Mouse (Mus musculus): ENCODE results near the gene Togaram2.

Gene Togaram2

GRCm38 (mm10) chr17:71683281-71683680 is 10.2 kb downstream of the Togaram2 start:
- DNase-seq: no peak

DNA sequence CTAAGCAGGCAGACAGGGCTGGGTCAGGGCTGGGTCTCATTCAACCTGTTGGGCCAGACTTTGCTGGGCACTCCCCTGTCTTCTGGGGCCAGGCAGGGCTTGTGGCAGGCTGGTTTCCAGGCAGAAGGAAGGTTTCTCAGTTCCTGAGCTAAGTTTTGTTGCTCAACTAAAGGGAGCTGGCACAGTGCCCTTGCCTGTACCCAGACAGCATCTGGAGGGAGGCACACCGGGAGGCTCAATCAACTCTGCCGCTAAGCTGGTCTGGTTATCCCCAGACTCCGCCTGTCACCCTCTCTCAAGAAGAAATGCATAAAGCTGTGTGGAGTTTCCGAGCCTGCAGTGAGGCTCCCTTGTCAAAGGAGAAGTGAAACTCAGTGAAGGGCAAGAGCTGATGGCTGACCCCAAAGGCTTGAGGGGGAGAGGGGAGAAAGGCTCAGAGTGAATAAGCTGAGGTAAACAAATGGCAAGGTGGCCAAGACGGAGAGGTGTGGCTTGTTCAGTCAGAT is 11.1 kb downstream of the Togaram2 start:
- DNase-seq: peak; percentile 39 to 42

DNA sequence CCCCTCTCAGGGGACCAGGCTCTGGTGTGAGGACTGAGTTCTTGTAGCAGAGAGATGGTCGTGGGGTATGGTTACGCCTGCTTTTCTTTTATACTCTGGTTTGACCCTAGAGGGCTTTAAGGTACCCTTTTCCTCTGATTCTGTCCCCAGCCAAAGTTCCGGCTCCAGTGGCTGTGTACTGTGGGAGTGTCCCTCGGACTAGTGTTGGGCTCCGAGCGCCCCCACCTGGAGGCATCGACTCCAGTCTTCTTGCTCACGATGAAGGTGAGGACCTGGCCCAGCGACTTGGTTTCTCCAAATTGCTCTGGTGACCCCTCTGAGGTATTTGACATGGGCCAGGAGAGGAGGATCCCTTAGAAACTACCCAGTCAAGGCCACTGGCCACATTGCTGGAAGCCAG is 14.4 kb downstream of the Togaram2 start:
- no peak for DNase-seq

GRCm38 (mm10) chr17:71689903-71690302 is 16.8 kb downstream of the Togaram2 start:
- DNase-seq: no peak

DNA sequence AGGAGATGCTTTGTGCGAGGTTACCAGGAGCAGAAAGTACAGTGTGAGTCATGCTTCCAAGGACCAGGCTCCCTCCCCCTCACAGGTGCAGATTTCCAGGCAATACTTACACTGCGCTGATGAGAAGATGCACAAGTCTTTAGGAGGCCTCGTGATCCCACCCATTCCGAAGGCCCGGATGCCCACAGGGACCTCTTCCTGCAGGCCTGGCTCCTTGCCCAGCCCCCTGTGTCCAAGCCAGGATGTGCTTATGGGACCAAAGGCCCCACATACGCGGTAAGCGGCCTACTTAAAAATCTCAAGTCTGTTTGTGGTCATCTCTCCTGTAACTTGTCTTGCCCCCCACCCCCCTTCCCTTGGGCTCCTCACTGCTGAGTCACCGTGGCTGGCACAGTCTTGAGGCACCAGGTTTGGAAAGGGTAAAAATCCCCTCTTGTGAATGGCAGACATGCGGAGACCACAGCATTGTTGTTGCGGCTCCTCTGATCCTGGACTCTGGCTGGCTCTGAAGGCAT is 18.4 kb downstream of the Togaram2 start:
- DNase-seq: no peak

GRCm38 (mm10) chr17:71693313-71693712 is 20.3 kb downstream of the Togaram2 start:
- no peak for DNase-seq

DNA sequence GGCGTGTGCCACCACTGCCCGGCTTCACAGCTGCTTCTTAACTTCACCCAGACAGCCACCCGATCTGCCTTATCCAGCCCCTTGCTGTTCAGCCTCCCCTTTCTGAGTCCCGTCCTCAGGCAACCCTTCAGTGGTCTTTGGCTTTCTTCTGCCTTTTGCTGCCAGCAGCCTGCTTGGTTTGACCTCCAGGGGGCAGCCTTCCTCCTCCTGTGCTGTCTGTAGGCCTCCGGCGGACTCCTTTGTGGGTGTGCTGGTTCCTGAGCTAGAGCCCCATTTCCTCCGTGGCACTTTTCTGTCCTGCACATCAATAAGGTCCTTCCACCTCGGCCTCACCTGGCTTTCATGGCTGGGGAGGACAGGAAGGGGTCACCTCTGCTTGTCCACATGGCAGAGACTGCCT is 20.7 kb downstream of the Togaram2 start:
- peak in 1 of 2 experiments; percentile 21 for DNase-seq

DNA sequence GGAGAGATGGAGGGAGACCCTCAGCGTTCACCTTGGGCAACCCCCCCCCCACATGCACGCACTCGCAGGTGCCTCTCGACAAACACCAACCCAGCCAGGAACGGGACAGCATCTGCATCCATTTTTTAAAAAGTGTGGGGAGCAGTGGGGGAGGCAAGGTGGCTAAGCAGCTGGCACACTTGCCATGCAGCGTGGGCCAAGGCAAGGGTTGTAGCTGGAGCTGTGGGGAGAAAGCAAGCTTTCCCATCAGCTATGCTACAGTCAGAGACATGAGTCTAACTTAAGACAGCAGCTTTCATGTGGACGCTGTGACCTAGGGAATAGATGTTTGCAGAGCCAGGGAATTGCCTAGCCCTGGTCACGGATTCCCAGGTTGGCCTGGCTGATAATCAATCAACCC is 22.1 kb downstream of the Togaram2 start:
- no peak for DNase-seq

- no peak for DNase-seq
Observed at GRCm38 (mm10) chr17:71695716-71696315, 22.8 kb downstream of the Togaram2 start.

- no peak for DNase-seq
Observed at GRCm38 (mm10) chr17:71696396-71696795, 23.3 kb downstream of the Togaram2 start.

GRCm38 (mm10) chr17:71697896-71698618 is 25.0 kb downstream of the Togaram2 start:
- DNase-seq: no peak

GRCm38 (mm10) chr17:71698619-71698956 is 25.5 kb downstream of the Togaram2 start:
- DNase-seq: no peak

- DNase-seq: no peak
Observed at GRCm38 (mm10) chr17:71705113-71705512, 32.1 kb downstream of the Togaram2 start.

DNA sequence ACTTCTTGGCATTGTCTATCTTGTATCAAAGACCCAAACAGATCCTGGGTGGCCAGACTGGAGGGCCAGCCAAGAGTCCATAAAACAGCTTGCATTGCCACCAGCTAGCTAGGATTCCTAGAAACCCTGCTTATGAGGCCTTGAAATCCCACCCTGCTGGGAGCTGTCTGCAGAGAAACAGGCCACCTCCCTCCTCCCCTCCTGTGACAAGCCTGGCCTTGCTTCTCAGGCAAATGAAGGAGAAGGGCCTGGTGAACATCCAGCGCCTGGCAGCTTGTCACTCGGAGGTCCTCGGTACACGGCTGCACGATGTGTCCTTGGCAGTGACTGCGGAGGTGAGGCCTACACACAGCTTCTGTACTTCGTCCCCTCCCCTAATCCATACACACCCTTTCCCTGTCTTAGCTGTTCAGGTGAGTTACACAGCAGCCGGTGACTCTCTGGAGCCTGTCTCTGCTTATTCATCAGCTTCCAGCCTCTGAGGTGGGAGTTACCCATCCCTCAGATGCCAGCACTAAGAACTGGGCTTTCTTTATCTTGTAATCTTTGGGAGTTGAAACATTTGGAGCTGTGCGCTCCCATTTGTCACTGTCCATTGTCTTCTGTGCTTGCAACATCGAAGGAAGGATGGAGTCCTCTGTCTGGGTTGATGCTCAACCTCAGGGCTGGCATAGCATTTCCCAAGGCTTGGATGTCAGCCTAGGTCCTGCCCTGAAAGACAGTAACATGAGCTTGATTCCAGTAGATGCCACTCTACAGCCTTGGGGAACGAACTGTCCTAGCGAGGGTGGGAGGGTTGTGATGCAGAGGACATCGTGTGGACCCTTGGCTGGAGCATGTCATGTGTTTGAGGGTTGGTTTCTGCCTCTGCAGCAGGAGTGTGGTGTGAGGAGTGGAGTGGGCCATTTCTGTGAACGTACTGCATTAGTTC is 32.8 kb downstream of the Togaram2 start:
- no peak for DNase-seq

GRCm38 (mm10) chr17:71707715-71708114 is 34.7 kb downstream of the Togaram2 start:
- no peak for DNase-seq

DNA sequence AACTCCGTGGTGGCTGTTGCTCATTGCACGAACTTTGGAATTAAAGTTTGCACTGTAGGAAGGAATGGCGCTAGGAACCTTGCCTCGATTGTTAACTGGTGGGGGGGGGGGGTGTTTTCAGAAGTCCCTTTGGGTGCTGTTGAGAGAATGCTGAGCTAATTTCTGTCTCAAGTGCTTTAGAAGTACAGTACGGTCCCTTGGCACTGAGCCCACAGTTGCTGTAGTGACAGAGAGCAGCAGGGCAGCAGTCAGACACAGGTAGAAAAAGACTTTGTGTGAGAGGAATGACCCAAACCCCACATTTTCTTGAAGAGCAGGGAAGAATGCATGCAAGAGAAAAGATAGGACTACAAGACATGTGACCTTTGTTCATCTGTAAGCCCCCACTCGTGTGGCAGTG is 39.2 kb downstream of the Togaram2 start:
- DNase-seq: no peak

GRCm38 (mm10) chr17:71715034-71715433 is 42.0 kb downstream of the Togaram2 start:
- no peak for DNase-seq

DNA sequence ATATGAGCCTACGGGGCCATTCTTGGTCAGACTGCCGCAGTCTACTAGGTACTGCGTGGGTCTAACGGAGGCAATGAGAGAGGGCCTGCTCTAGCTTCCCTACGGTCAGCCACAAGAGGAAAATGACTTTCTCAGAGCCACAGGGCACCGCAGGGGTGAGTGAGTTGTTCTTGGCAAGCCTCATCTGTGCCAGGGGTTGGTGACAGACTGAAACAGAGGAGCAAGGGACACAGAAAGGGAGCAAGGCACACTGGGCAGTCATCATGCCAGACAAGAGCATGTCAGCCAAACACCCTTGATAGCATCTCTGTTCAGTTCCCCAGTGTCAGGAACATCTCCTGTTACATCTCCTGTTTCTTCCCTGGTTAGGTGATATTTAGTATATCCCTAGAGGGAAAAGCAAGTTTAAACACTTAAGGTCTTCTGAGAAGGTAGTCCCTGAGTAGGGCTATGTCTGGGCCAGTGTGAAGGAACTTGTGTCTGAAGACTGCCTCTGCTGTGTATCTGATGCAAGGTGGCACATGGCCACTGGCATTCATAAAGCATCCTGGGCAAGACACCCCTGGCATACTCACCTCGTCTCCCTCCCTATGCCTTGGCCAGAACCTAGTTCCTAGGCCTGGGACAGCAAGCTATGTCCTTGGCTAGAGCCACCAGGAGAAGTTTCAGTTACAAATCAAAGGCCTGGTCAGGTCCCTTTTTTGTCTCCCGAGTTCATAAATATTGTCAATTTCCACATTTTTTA is 45.0 kb downstream of the Togaram2 start:
- DNase-seq: no peak

GRCm38 (mm10) chr17:71720434-71720833 is 47.4 kb downstream of the Togaram2 start:
- DNase-seq: no peak

DNA sequence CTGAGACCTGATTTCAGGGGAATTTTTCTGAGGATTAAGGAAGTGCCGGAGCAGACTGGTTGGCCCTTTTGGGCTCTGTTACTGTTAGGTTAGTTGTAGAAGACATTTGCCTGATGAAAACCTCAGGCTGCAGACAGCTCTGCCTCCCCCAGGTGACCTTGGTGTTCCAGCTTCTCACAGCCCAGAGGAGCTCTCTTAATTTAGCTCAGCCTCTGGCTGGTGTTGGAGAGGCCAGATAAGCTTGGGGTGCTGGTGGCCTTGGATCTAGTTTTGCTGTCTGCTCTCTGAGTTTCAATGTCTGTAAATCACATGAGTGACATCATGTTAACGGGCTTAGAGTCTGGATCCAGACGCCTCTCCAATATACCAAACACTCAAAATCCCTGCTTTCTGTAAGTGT is 48.0 kb downstream of the Togaram2 start:
- DNase-seq: no peak

- DNase-seq: no peak
Observed at GRCm38 (mm10) chr17:71730655-71731054, 57.6 kb downstream of the Togaram2 start.

DNA sequence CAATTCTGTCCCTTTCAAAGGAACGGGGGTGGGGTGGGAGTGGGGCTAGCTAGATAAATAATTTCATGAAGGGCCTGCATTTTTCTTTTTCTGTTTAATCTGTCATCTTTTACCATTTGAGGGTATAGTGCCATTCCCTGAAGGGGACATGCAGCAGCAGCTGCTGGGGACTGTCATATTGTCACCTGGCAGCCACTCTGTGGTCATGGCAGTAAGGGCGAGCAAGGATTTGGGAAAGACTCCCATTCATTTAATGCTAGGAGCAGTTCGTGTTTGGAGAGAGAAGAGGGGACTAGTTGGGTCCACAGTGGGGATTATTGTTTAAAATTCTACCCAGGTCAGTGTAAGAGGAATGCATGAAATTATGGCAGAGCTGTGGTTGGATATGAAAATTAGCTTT is 63.4 kb downstream of the Togaram2 start:
- DNase-seq: no peak

DNA sequence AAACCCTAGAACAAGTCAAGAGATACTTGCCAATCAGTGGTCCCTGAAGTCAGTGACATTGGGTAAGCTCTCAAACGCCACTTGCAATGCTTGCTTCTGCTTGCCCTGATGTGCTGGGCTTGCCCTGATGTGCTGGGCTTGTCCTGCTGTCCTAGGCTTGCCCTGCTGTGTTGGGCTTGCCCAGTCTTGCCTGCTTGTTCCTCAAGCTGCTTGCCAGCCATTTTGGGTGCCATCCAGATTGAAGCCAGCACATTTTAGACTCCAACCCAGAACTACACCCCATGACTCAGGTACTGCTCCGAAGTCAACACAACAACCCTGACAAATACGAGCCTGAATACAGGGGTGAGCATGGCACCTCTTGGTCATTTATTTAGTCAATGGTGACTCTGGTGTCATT is 69.1 kb downstream of the Togaram2 start:
- DNase-seq: no peak

Data from spleen, adult 18-20 months (tissue).